Comparison of ENCODE assay signal across 8 mouse cellular contexts in genomic region chr15:101198218-101198617, GRCm38 (mm10). TPM values are rescaled to one million over a fixed set of nuclear protein-coding genes. Genes with fewer than 3 reads are reported as not detected.
DNase-seq lines count a peak whose midpoint lies in the region; ATAC-seq and TF ChIP-seq lines count a peak whose summit lies in the region.

No protein-coding gene starts in this region.

- no peaks in the 10 kb centered on the region for H3K27me3 ChIP-seq in heart, embryonic 10.5 days (ENCODE audit: insufficient read depth, poor library complexity, severe bottlenecking)
- no peaks in the 10 kb centered on the region for H3K27me3 ChIP-seq in hindbrain, postnatal 0 days (ENCODE audit: insufficient read depth, low read length)
- no peaks in the 10 kb centered on the region for H3K27me3 ChIP-seq in midbrain, embryonic 10.5 days (ENCODE audit: low read depth, poor library complexity, severe bottlenecking)

- peaks cover 90% of the 10 kb centered on the region for H3K36me3 ChIP-seq in heart, embryonic 10.5 days
- H3K36me3 ChIP-seq in hindbrain, postnatal 0 days (ENCODE audit: insufficient read depth, low read length): peaks cover 72% of the 10 kb centered on the region
- peaks cover 95% of the 10 kb centered on the region for H3K36me3 ChIP-seq in midbrain, embryonic 10.5 days

- no peaks in the 10 kb centered on the region; the same call in 1 of the 2 replicates for H3K9me3 ChIP-seq in heart, embryonic 10.5 days
- no peaks in the 10 kb centered on the region for H3K9me3 ChIP-seq in hindbrain, postnatal 0 days (ENCODE audit: low read length)
- no peaks in the 10 kb centered on the region; the same call in 1 of the 2 replicates for H3K9me3 ChIP-seq in midbrain, embryonic 10.5 days (replicated peaks)

- peaks cover 32% of the 10 kb centered on the region for H3K4me1 ChIP-seq in heart, embryonic 10.5 days
- H3K4me1 ChIP-seq in hindbrain, postnatal 0 days (ENCODE audit: insufficient read depth, low read length): no peaks in the 10 kb centered on the region
- H3K4me1 ChIP-seq in midbrain, embryonic 10.5 days: no peaks in the 10 kb centered on the region; the same call in 1 of the 2 replicates

- no peak overlapping the region for H3K9ac ChIP-seq in hindbrain, postnatal 0 days (replicated peaks; ENCODE audit: low read length)

- 25% methylated on average over 3 of the region's 3 CpGs for WGBS in heart, embryonic 10.5 days
- 32% methylated on average over 3 of the region's 3 CpGs for WGBS in hindbrain, postnatal 0 days
- 25% methylated on average over 3 of the region's 3 CpGs for WGBS in midbrain, embryonic 10.5 days

- ATAC-seq in hindbrain, postnatal 0 days: peak; percentile 87

- no peak overlapping the region for H3K27ac ChIP-seq in heart, embryonic 10.5 days
- no peak overlapping the region for H3K27ac ChIP-seq in hindbrain, postnatal 0 days
- no peak overlapping the region for H3K27ac ChIP-seq in midbrain, embryonic 10.5 days (replicated peaks)

- peak; percentile 97 for DNase-seq in heart, adult 11 months
- no peak for DNase-seq in heart, embryonic 10.5 days (ENCODE audit: low spot score)
- peak; percentile 68 for DNase-seq in cerebellum, adult 8-10 months
- DNase-seq in forelimb bud, embryonic 11.5 days (ENCODE audit: low read depth, low spot score): peak; percentile 63
- DNase-seq in hindbrain, postnatal 0 days (ENCODE audit: low spot score): peak; percentile 83
- DNase-seq in left cerebral cortex, postnatal 25 days (ENCODE audit: low spot score in 2 of 2): peak; percentile 80
- peak; percentile 65 for DNase-seq in midbrain, embryonic 10.5 days (ENCODE audit: low spot score)
- peak; percentile 41 for DNase-seq in spleen, adult 12 weeks (ENCODE audit: low spot score)

- H3K4me3 ChIP-seq in heart, embryonic 10.5 days: no peak overlapping the region
- no peak overlapping the region for H3K4me3 ChIP-seq in hindbrain, postnatal 0 days (ENCODE audit: low read length)
- no peak overlapping the region for H3K4me3 ChIP-seq in midbrain, embryonic 10.5 days

- intact Hi-C loops in left cerebral cortex, postnatal 25 days (cut with DNase I): loop anchor here (2.0 to 10.0 kb wide), 2 partner anchors 23 to 443 kb away; partner anchors contain the start of gene Acvr1b

- TF ChIP-seq CTCF in hindbrain, postnatal 0 days (IDR thresholded peaks at IDR 0.05; ENCODE audit: low read depth): peak; percentile 96

- no peak overlapping the region for H3K4me2 ChIP-seq in hindbrain, postnatal 0 days (ENCODE audit: low read depth, low read length)

RNA-seq across cellular contexts. Expression of gene Acvr1b, which starts 24.4 kb away (rescaled TPM):
- polyA plus RNA-seq in heart, embryonic 10.5 days (2016; fragmentation: Nextera tagmentation; extraction: Ambion mirVana): 5.4 and 5.6 TPM in 2 replicates
- 74.5 and 86.2 TPM in 2 replicates for total RNA-seq in hindbrain, postnatal 0 days (2014; rRNA removed)
- 14.0 and 14.6 TPM in 2 replicates for polyA plus RNA-seq in hindbrain, postnatal 0 days (2015; fragmentation: Nextera tagmentation; extraction: Ambion mirVana)
- 100 to 1,000 TPM; 109 to 112 TPM for total RNA-seq in left cerebral cortex, postnatal 25 days (2021)
- 5.4 and 7.0 TPM in 2 replicates for polyA plus RNA-seq in midbrain, embryonic 10.5 days (2016; fragmentation: Nextera tagmentation; extraction: Ambion mirVana)

RNA-seq across cellular contexts. Expression of gene Grasp, which starts 25.8 kb away (rescaled TPM):
- 3.4 and 5.0 TPM in 2 replicates for polyA plus RNA-seq in heart, embryonic 10.5 days (2016; fragmentation: Nextera tagmentation; extraction: Ambion mirVana)
- 6.7 and 8.7 TPM in 2 replicates for total RNA-seq in hindbrain, postnatal 0 days (2014; rRNA removed)
- 1.5 and 1.6 TPM in 2 replicates for polyA plus RNA-seq in hindbrain, postnatal 0 days (2015; fragmentation: Nextera tagmentation; extraction: Ambion mirVana)
- 10 to 100 TPM; 84.2 to 95.8 TPM for total RNA-seq in left cerebral cortex, postnatal 25 days (2021)
- 3.2 and 4.2 TPM in 2 replicates for polyA plus RNA-seq in midbrain, embryonic 10.5 days (2016; fragmentation: Nextera tagmentation; extraction: Ambion mirVana)

RNA-seq across cellular contexts. Expression of gene Nr4a1, which starts 55.9 kb away (rescaled TPM):
- polyA plus RNA-seq in heart, embryonic 10.5 days (2016; fragmentation: Nextera tagmentation; extraction: Ambion mirVana): 8.0 and 13.0 TPM in 2 replicates
- total RNA-seq in hindbrain, postnatal 0 days (2014; rRNA removed): 9.3 and 10.3 TPM in 2 replicates
- polyA plus RNA-seq in hindbrain, postnatal 0 days (2015; fragmentation: Nextera tagmentation; extraction: Ambion mirVana): 5.3 and 6.5 TPM in 2 replicates
- total RNA-seq in left cerebral cortex, postnatal 25 days (2021): 100 to 1,000 TPM; 111 to 133 TPM
- polyA plus RNA-seq in midbrain, embryonic 10.5 days (2016; fragmentation: Nextera tagmentation; extraction: Ambion mirVana): 2.8 and 2.9 TPM in 2 replicates
